Mouse (Mus musculus) liver, adult 2 months (tissue): ENCODE data around the gene Gabarapl2.

Experiments used
- CTCF ChIP-seq: fragments of 200-500 bp; IDR thresholded peaks from 2 replicates; pipeline ENCODE4 v1.5.1; 2011; ENCODE audit warnings: low read depth, low read length, control low read depth
- POLR2A ChIP-seq: fragments of 200-500 bp; IDR thresholded peaks from 2 replicates; pipeline ENCODE4 v1.6.1; 2011; ENCODE audit warnings: low read length, control low read depth; ENCODE audit not compliant: insufficient read depth; ENCODE audit errors: extremely low read depth

DNA sequence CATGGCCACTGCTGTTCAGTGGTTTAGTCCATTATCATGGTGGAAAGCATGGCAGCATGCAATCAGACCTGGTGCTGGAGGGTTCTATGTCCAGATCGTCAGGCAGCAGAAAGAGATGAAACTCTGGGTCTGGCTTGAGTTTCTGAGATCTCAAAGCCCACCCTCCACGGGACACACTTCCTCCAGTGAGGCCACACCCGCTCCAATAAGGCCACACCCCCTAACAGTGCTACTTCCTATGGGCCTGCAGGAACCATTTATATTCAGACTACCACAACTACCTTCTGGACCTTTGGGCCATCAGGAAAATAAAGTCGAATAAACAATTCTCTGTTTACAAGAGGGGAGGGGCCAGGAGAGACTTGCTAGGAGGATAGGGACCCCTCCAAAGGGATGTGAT, 19.5 kb upstream of the Gabarapl2 start:
- TF ChIP-seq CTCF (no peak), POLR2A (no peak)
